Mouse (Mus musculus): ENCODE measurements around the gene Rbms1. TPM values are rescaled to one million over a fixed set of nuclear protein-coding genes. Genes with fewer than 3 reads are reported as not detected.

The Rbms1 gene
- total and polyA plus RNA-seq, 3 experiments, result 10.1 to 27.4 TPM; not detected in 1

DNA sequence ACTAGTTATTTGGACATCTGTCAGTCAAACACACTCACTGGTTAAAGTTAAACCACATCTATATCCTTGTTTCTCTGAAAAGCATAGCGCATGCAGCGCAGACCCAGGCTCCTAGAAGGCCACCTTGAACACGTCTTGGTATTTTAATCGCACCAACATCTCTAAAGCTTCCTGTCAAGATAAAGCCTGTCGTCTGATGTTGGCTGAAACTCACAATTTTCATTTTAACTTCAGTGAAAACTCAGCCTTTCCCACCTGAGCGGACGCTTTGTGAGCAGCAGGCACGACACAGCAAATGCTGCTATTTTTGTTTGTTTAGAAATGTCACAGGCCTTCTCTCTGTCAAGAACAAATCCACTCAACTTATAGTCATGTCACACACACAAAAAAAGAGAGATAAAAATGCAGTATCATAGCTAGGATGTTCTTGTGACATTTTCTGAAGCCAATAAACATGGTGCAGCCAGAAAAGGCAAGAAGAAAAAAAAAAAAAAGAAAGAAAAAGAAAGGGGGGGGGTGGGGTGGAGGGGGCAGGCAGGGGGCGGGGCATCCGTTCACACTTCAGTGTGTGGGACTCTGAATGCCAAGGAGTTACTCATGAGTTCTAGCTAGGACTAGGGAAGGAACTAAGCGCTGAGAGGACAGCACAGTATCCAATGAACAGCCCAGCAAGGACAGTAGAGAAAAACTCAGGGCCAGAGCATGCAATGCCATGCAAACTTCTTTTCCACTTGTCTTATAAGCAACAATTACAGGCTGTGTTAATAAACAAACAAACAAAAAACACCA is 39.0 kb downstream of the Rbms1 start:
- peaks cover 0 to 1% of the 10 kb centered on the region in 2 experiments; a peak in 1 of 4 replicates for H3K27me3 ChIP-seq (ENCODE audit: control insufficient read depth in 1 of 2, insufficient read depth in 2 of 2, low read length in 2 of 2)
- no peak overlapping the region for H3K9ac ChIP-seq (ENCODE audit: control insufficient read depth, low read depth, low read length, poor library complexity, severe bottlenecking)
- H3K27ac ChIP-seq (ENCODE audit: control insufficient read depth, low read depth, low read length), result no peak overlapping the region
- H3K4me1 ChIP-seq (ENCODE audit: control insufficient read depth in 1 of 2, insufficient read depth in 2 of 2, low read length in 2 of 2), result peaks cover 0 to 3% of the 10 kb centered on the region in 2 experiments; a peak in 1 of 4 replicates
- TF ChIP-seq SIN3A (IDR thresholded peaks at IDR 0.05; ENCODE audit: low read length), result no peak
- H3K9me3 ChIP-seq (replicated peaks; ENCODE audit: insufficient read depth, low read length), result no peaks in the 10 kb centered on the region
- H3K79me2 ChIP-seq (ENCODE audit: control insufficient read depth, insufficient read depth, low read length, poor library complexity), result no peaks in the 10 kb centered on the region
- no peak overlapping the region for H3K4me3 ChIP-seq (ENCODE audit: control insufficient read depth in 1 of 2, insufficient read depth in 1 of 2, low read depth in 2 of 2, low read length in 2 of 2)
- DNase-seq (ENCODE audit: low read depth, low spot score), result no peak
- H3K36me3 ChIP-seq (ENCODE audit: control insufficient read depth in 1 of 2, insufficient read depth in 2 of 2, low read length in 2 of 2), result no peaks in the 10 kb centered on the region

DNA sequence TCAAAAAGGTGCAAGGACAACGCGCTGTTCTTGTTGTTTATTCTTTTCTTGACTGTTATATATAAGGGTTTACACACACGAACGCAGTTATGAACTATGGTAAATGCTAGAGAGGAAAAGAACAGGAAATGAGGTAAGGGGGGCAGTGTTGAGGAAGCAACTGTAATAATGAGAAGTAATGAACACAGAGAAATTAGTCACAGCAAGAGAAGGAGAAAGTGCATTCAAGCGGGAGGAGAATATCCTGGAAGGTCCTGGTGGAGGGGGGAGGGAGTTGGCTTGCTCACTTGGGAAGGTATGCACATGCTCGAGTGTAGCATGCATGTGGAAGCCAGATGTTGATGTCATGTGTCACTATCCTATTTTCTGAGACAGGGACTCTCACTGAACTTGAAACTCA is 39.9 kb downstream of the Rbms1 start:
- Histone ChIP-seq H3K9ac (ENCODE audit: control insufficient read depth, low read depth, low read length, poor library complexity, severe bottlenecking) (no peak overlapping the region), H3K4me1 (ENCODE audit: control insufficient read depth in 1 of 2, insufficient read depth in 2 of 2, low read length in 2 of 2) (peaks cover 0 to 3% of the 10 kb centered on the region in 2 experiments; a peak in 1 of 4 replicates), H3K9me3 (replicated peaks; ENCODE audit: insufficient read depth, low read length) (no peaks in the 10 kb centered on the region), H3K4me3 (ENCODE audit: control insufficient read depth in 1 of 2, insufficient read depth in 1 of 2, low read depth in 2 of 2, low read length in 2 of 2) (no peak overlapping the region), H3K79me2 (ENCODE audit: control insufficient read depth, insufficient read depth, low read length, poor library complexity) (no peaks in the 10 kb centered on the region), H3K27ac (ENCODE audit: control insufficient read depth, low read depth, low read length) (no peak overlapping the region), H3K27me3 (ENCODE audit: control insufficient read depth in 1 of 2, insufficient read depth in 2 of 2, low read length in 2 of 2) (peaks cover 0 to 1% of the 10 kb centered on the region in 2 experiments; a peak in 1 of 4 replicates), H3K36me3 (ENCODE audit: control insufficient read depth in 1 of 2, insufficient read depth in 2 of 2, low read length in 2 of 2) (no peaks in the 10 kb centered on the region)
- TF ChIP-seq POLR2A (IDR thresholded peaks at IDR 0.05; ENCODE audit: control insufficient read depth in 1 of 2, insufficient read depth in 1 of 2, low read depth in 1 of 2, low read length in 2 of 2, poor library complexity in 1 of 2) (no peak), NELFE (IDR thresholded peaks at IDR 0.05; ENCODE audit: low read depth, low read length) (no peak), CTCF (IDR thresholded peaks at IDR 0.05 in 2 of 3, conservative IDR thresholded peaks at IDR 0.05 in 1 of 3; ENCODE audit: control insufficient read depth in 1 of 3, insufficient read depth in 1 of 3, low read depth in 2 of 3, low read length in 3 of 3, poor library complexity in 1 of 3, severe bottlenecking in 1 of 3) (no peak), HCFC1 (IDR thresholded peaks at IDR 0.05; ENCODE audit: low read depth, low read length) (no peak), GATA1 (IDR thresholded peaks at IDR 0.05; ENCODE audit: low read depth, low read length) (no peak), POLR2AphosphoS2 (IDR thresholded peaks at IDR 0.05; ENCODE audit: low read length) (no peak), KAT2A (conservative IDR thresholded peaks at IDR 0.05; ENCODE audit: low read depth, low read length) (no peak)
- DNase-seq (ENCODE audit: low read depth, low spot score), result no peak

DNA sequence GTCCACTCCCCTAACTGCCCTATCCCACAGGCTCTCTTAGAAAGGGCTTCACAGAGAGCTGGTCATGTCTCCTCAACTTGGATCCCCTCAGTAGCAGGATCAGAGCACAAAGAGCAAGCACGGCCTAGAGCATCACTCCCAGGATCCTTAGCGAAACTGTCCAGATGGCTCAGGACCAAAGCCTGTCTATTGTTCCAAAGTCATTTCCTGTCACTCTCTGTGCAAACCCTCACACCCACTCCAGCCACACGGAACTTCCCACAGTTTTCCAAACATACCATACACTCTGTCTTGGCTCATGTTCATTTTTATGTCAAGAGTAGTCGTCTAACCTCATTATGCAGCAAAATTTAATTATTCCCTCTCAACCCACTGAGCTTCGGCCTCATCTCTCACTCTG is 40.6 kb downstream of the Rbms1 start:
- no peak for DNase-seq (ENCODE audit: low read depth, low spot score)
- Histone ChIP-seq H3K9me3 (replicated peaks; ENCODE audit: insufficient read depth, low read length) (no peaks in the 10 kb centered on the region), H3K36me3 (ENCODE audit: control insufficient read depth in 1 of 2, insufficient read depth in 2 of 2, low read length in 2 of 2) (no peaks in the 10 kb centered on the region)

More for the DNA sequence above, 40.6 kb downstream of the Rbms1 start:
- TF ChIP-seq MAZ (IDR thresholded peaks at IDR 0.05; ENCODE audit: low read depth, low read length) (no peak), MAFK (IDR thresholded peaks at IDR 0.05; ENCODE audit: borderline replicate concordance, low read depth, low read length) (no peak), NELFE (IDR thresholded peaks at IDR 0.05; ENCODE audit: low read depth, low read length) (no peak), ETS1 (IDR thresholded peaks at IDR 0.05; ENCODE audit: low read depth, low read length) (no peak), MEF2A (IDR thresholded peaks at IDR 0.05; ENCODE audit: extremely low read depth, insufficient replicate concordance, low read depth, low read length, poor library complexity, severe bottlenecking) (no peak), MYC (IDR thresholded peaks at IDR 0.05; ENCODE audit: low read depth, low read length) (no peak), UBTF (IDR thresholded peaks at IDR 0.05; ENCODE audit: borderline replicate concordance, insufficient read depth, low read depth, low read length) (no peak), JUND (IDR thresholded peaks at IDR 0.05; ENCODE audit: low read depth, low read length) (no peak), ELF1 (IDR thresholded peaks at IDR 0.05; ENCODE audit: low read depth, low read length) (no peak), ZMIZ1 (IDR thresholded peaks at IDR 0.05; ENCODE audit: low read depth, low read length) (no peak), KAT2A (conservative IDR thresholded peaks at IDR 0.05; ENCODE audit: low read depth, low read length) (no peak), POLR2AphosphoS2 (IDR thresholded peaks at IDR 0.05; ENCODE audit: low read length) (no peak), CTCF (IDR thresholded peaks at IDR 0.05 in 2 of 3, conservative IDR thresholded peaks at IDR 0.05 in 1 of 3; ENCODE audit: control insufficient read depth in 1 of 3, insufficient read depth in 1 of 3, low read depth in 2 of 3, low read length in 3 of 3, poor library complexity in 1 of 3, severe bottlenecking in 1 of 3) (no peak)
- H3K9ac ChIP-seq (ENCODE audit: control insufficient read depth, low read depth, low read length, poor library complexity, severe bottlenecking), result no peak overlapping the region
- H3K4me1 ChIP-seq (ENCODE audit: control insufficient read depth in 1 of 2, insufficient read depth in 2 of 2, low read length in 2 of 2), result peaks cover 0 to 3% of the 10 kb centered on the region in 2 experiments; a peak in 1 of 4 replicates
- H3K79me2 ChIP-seq (ENCODE audit: control insufficient read depth, insufficient read depth, low read length, poor library complexity), result no peaks in the 10 kb centered on the region
- H3K27ac ChIP-seq (ENCODE audit: control insufficient read depth, low read depth, low read length), result no peak overlapping the region
- peaks cover 0 to 1% of the 10 kb centered on the region in 2 experiments; a peak in 1 of 4 replicates for H3K27me3 ChIP-seq (ENCODE audit: control insufficient read depth in 1 of 2, insufficient read depth in 2 of 2, low read length in 2 of 2)
- no peak overlapping the region for H3K4me3 ChIP-seq (ENCODE audit: control insufficient read depth in 1 of 2, insufficient read depth in 1 of 2, low read depth in 2 of 2, low read length in 2 of 2)
